8 mouse cellular contexts compared by ENCODE assay signal in genomic region chr13:55571027-55571751, GRCm38 (mm10). TPM values are rescaled to one million over a fixed set of nuclear protein-coding genes. Genes with fewer than 3 reads are reported as not detected.
DNase-seq lines count a peak whose midpoint lies in the region; ATAC-seq and TF ChIP-seq lines count a peak whose summit lies in the region.

Gene Fam193b (minus strand): TSS chr13:55571120.

- TF ChIP-seq RAD21 in MEL (IDR thresholded peaks at IDR 0.05; ENCODE audit: low read depth, low read length), result no peak

- peak; percentile 93 for DNase-seq in MEL (ENCODE audit: low read depth, low spot score)
- DNase-seq in cerebellum, adult 2 months, result peak; percentile 94 to 97
- peak; percentile 86 for DNase-seq in forelimb bud, embryonic 11.5 days (ENCODE audit: low read depth, low spot score)
- DNase-seq in layer of hippocampus, adult 9-10 months (ENCODE audit: low spot score), result peak; percentile 84
- peak; percentile 92 for DNase-seq in ovary, postnatal 10 days (ENCODE audit: low spot score)
- DNase-seq in thymus, postnatal 10 days (ENCODE audit: low spot score in 2 of 2), result peak; percentile 86 to 93

- under 1% methylated on average over 47 of the region's 47 CpGs for WGBS in cerebellum, adult 2 months
- 1% methylated on average over 30 of the region's 47 CpGs for WGBS in lung, embryonic 16.5 days

- H3K27ac ChIP-seq in MEL (ENCODE audit: control insufficient read depth, low read depth, low read length), result peak within 1 kb of the TSS; percentile 47
- peak within 1 kb of the TSS; percentile 85 for H3K27ac ChIP-seq in cerebellum, adult 2 months (ENCODE audit: insufficient read depth, low read length)
- H3K27ac ChIP-seq in lung, embryonic 16.5 days (ENCODE audit: low read length), result peak within 1 kb of the TSS; percentile 83

- TF ChIP-seq POLR2A in MEL (IDR thresholded peaks at IDR 0.05; ENCODE audit: control insufficient read depth in 1 of 2, insufficient read depth in 1 of 2, low read depth in 1 of 2, low read length in 2 of 2, poor library complexity in 1 of 2), result peak; percentile 53 to 72; a peak in 3 of 4 replicates
- TF ChIP-seq POLR2A in cerebellum, adult 2 months (IDR thresholded peaks at IDR 0.05; ENCODE audit: borderline replicate concordance, insufficient read depth, low read length), result peak; percentile 83; the same call in 1 of the 2 replicates

- peak within 1 kb of the TSS; percentile 98 for H3K9ac ChIP-seq in MEL (ENCODE audit: control insufficient read depth, low read depth, low read length, poor library complexity, severe bottlenecking)
- peak within 1 kb of the TSS; percentile 99 for H3K9ac ChIP-seq in lung, embryonic 16.5 days (ENCODE audit: low read length)

- peaks cover 0 to 17% of the 10 kb centered on the region in 2 experiments; a peak in 3 of 4 replicates for H3K4me1 ChIP-seq in MEL (ENCODE audit: control insufficient read depth in 1 of 2, insufficient read depth in 2 of 2, low read length in 2 of 2)
- peaks cover 16% of the 10 kb centered on the region for H3K4me1 ChIP-seq in cerebellum, adult 2 months (ENCODE audit: control insufficient read depth, insufficient read depth, low read length)
- peaks cover 15% of the 10 kb centered on the region for H3K4me1 ChIP-seq in lung, embryonic 16.5 days (replicated peaks; ENCODE audit: control insufficient read depth, insufficient read depth, low read length)

- no peaks in the 10 kb centered on the region for H3K9me3 ChIP-seq in MEL (replicated peaks; ENCODE audit: insufficient read depth, low read length)
- H3K9me3 ChIP-seq in lung, embryonic 16.5 days (ENCODE audit: control insufficient read depth, low read length), result no peaks in the 10 kb centered on the region; the same call in 1 of the 2 replicates

- H3K4me3 ChIP-seq in MEL (ENCODE audit: control insufficient read depth in 1 of 2, insufficient read depth in 1 of 2, low read depth in 2 of 2, low read length in 2 of 2), result peak within 1 kb of the TSS; percentile 97 to 99
- H3K4me3 ChIP-seq in cerebellum, adult 2 months (replicated peaks; ENCODE audit: insufficient read depth, low read depth, low read length), result peak within 1 kb of the TSS; percentile 98
- peak within 1 kb of the TSS; percentile 99 for H3K4me3 ChIP-seq in lung, embryonic 16.5 days (ENCODE audit: low read length)

- peaks cover 3 to 13% of the 10 kb centered on the region in 2 experiments; a peak in 2 of 4 replicates for H3K36me3 ChIP-seq in MEL (ENCODE audit: control insufficient read depth in 1 of 2, insufficient read depth in 2 of 2, low read length in 2 of 2)
- H3K36me3 ChIP-seq in lung, embryonic 16.5 days (ENCODE audit: control insufficient read depth, insufficient read depth, low read length), result no peaks in the 10 kb centered on the region

- no peak for TF ChIP-seq CTCF in MEL (IDR thresholded peaks at IDR 0.05 in 2 of 3, conservative IDR thresholded peaks at IDR 0.05 in 1 of 3; ENCODE audit: control insufficient read depth in 1 of 3, insufficient read depth in 1 of 3, low read depth in 2 of 3, low read length in 3 of 3, poor library complexity in 1 of 3, severe bottlenecking in 1 of 3)
- TF ChIP-seq CTCF in cerebellum, adult 2 months (IDR thresholded peaks at IDR 0.05; ENCODE audit: borderline replicate concordance, insufficient read depth, low read depth, low read length), result no peak

- H3K79me2 ChIP-seq in MEL (ENCODE audit: control insufficient read depth, insufficient read depth, low read length, poor library complexity), result peaks cover 16% of the 10 kb centered on the region

- no peak for TF ChIP-seq EP300 in MEL (IDR thresholded peaks at IDR 0.05; ENCODE audit: low read depth in 1 of 2, low read length in 2 of 2)

- H3K4me2 ChIP-seq in lung, embryonic 16.5 days (ENCODE audit: low read depth, low read length), result peak within 1 kb of the TSS; percentile 97

- ATAC-seq in hematopoietic stem cell, adult 5-6 weeks (replicated peaks in 1 of 2; ENCODE audit: insufficient read depth in 1 of 2, low FRiP score in 2 of 2, low TSS enrichment in 1 of 2, low read depth in 1 of 2, poor library complexity in 2 of 2, severe bottlenecking in 2 of 2), result peak; percentile 92 to 97
- ATAC-seq in lung, embryonic 16.5 days (ENCODE audit: low read depth), result peak; percentile 97

- no peaks in the 10 kb centered on the region for H3K27me3 ChIP-seq in MEL (ENCODE audit: control insufficient read depth in 1 of 2, insufficient read depth in 2 of 2, low read length in 2 of 2)
- no peaks in the 10 kb centered on the region for H3K27me3 ChIP-seq in cerebellum, adult 2 months (ENCODE audit: control insufficient read depth, insufficient read depth, low read length)
- no peaks in the 10 kb centered on the region for H3K27me3 ChIP-seq in lung, embryonic 16.5 days (ENCODE audit: control insufficient read depth, insufficient read depth, low read depth, low read length)

TF ChIP-seq in MEL, 35 proteins besides CTCF, POLR2A, EP300 and RAD21:
- TF ChIP-seq RCOR1 (IDR thresholded peaks at IDR 0.05; ENCODE audit: low read depth, low read length) (no peak; the same call in 1 of the 2 replicates), POLR2AphosphoS2 (IDR thresholded peaks at IDR 0.05; ENCODE audit: low read length) (no peak), ELF1 (IDR thresholded peaks at IDR 0.05; ENCODE audit: low read depth, low read length) (0 out of 2 replicates have a peak, but pooled peaks have one; percentile 23), ETS1 (IDR thresholded peaks at IDR 0.05; ENCODE audit: low read depth, low read length) (no peak), TBP (IDR thresholded peaks at IDR 0.05; ENCODE audit: low read depth, low read length) (0 out of 2 replicates have a peak, but pooled peaks have one; percentile 36), E2F4 (IDR thresholded peaks at IDR 0.05; ENCODE audit: borderline replicate concordance, low read depth, low read length) (no peak), NELFE (IDR thresholded peaks at IDR 0.05; ENCODE audit: low read depth, low read length) (peak; percentile 45), MAZ (IDR thresholded peaks at IDR 0.05; ENCODE audit: low read depth, low read length) (peak; percentile 78; the same call in 1 of the 2 replicates), NRF1 (IDR thresholded peaks at IDR 0.05; ENCODE audit: insufficient read depth, low read depth, low read length, poor library complexity, severe bottlenecking) (peak; percentile 76), GATA1 (IDR thresholded peaks at IDR 0.05; ENCODE audit: low read depth, low read length) (no peak), MXI1 (IDR thresholded peaks at IDR 0.05; ENCODE audit: low read depth, low read length) (no peak; the same call in 1 of the 2 replicates), CHD2 (IDR thresholded peaks at IDR 0.05; ENCODE audit: low read length) (peak; percentile 37), USF1 (IDR thresholded peaks at IDR 0.05; ENCODE audit: low read depth, low read length) (peak; percentile 29; the same call in 1 of the 2 replicates), HCFC1 (IDR thresholded peaks at IDR 0.05; ENCODE audit: low read depth, low read length) (peak; percentile 95), KAT2A (conservative IDR thresholded peaks at IDR 0.05; ENCODE audit: low read depth, low read length) (peak; percentile 85), SIN3A (IDR thresholded peaks at IDR 0.05; ENCODE audit: low read length) (peak; percentile 57)

RNA-seq across cellular contexts. Expression of gene Fam193b, which starts in this region (rescaled TPM):
- total RNA-seq in MEL (2012; rRNA removed), result 11.7 and 11.9 TPM in 2 replicates
- polyA plus RNA-seq in MEL (2012; ENCODE audit: insufficient read depth in 1 of 2, insufficient read length in 2 of 2, low read depth in 1 of 2, low replicate concordance in 2 of 2, missing spikeins in 1 of 2), result 10 to 100 TPM in 1 of 2 experiments, not detected in 1; 38.7 TPM
- 127 and 128 TPM in 2 replicates for polyA plus RNA-seq in cerebellum, adult 2 months (2012; rRNA removed)
- total RNA-seq in hematopoietic stem cell, adult 5-6 weeks (2017), result 25.6 and 35.0 TPM in 2 replicates
- polyA plus RNA-seq in lung, embryonic 16.5 days (2015; fragmentation: Nextera tagmentation; extraction: Ambion mirVana), result 34.0 and 36.4 TPM in 2 replicates

Comparison
In these comparisons a context has a peak if more than half of its experiments do, and no peak if none do; other contexts are left out.
1. Peak in every context shown above with its lines: DNase-seq, ATAC-seq, H3K4me3 ChIP-seq and H3K27ac ChIP-seq.